Mouse (Mus musculus) midbrain, embryonic 16.5 days (tissue): ENCODE measurements around the gene Mettl7a2. TPM values are rescaled to one million over a fixed set of nuclear protein-coding genes. Genes with fewer than 3 reads are reported as not detected.
"Not testable (repeated sequence)": the region's sequence is repeated elsewhere in the genome, so short reads cannot be mapped to it uniquely, and the experiment has no call there.

Experiments
- ATAC-seq: fragments of 200-750 bp; cut with Nextera tagmentation; 2 replicates; pipeline ENCODE4 v1.8.0; 2017; ENCODE audit warnings: moderate TSS enrichment
- H3K27ac ChIP-seq: fragments of 300-500 bp; sonication (generic); 2 replicates; pipeline ENCODE4 v1.5.1; 2014; ENCODE audit warnings: mild to moderate bottlenecking, low read length, mixed read lengths
- H3K27me3 ChIP-seq: fragments of 300-500 bp; sonication (generic); 2 replicates; pipeline ENCODE4 v1.6.1; 2014; ENCODE audit warnings: low read depth, low read length, mixed read lengths; ENCODE audit not compliant: control insufficient read depth, insufficient read depth
- H3K36me3 ChIP-seq: fragments of 300-500 bp; sonication (generic); 2 replicates; pipeline ENCODE4 v1.6.1; 2014; ENCODE audit warnings: mild to moderate bottlenecking, low read length, moderate library complexity, mixed read lengths; ENCODE audit not compliant: control insufficient read depth, insufficient read depth
- H3K4me1 ChIP-seq: fragments of 300-500 bp; sonication (generic); 2 replicates; pipeline ENCODE4 v1.6.1; 2014; ENCODE audit warnings: mild to moderate bottlenecking, low read length, mixed read lengths; ENCODE audit not compliant: control insufficient read depth, insufficient read depth
- H3K4me2 ChIP-seq: fragments of 300-500 bp; sonication (generic); 2 replicates; pipeline ENCODE4 v1.6.1; 2014; ENCODE audit warnings: mild to moderate bottlenecking, low read length, mixed read lengths
- H3K4me3 ChIP-seq: fragments of 300-500 bp; sonication (generic); 2 replicates; pipeline ENCODE4 v1.5.1; 2014; ENCODE audit warnings: low read depth, mild to moderate bottlenecking, low read length, moderate library complexity, mixed read lengths
- H3K9ac ChIP-seq: fragments of 300-500 bp; sonication (generic); 2 replicates; pipeline ENCODE4 v1.6.1; 2014; ENCODE audit warnings: low read depth, low read length, mixed read lengths
- H3K9me3 ChIP-seq: fragments of 300-500 bp; sonication (generic); replicated peaks from 2 replicates; pipeline ENCODE4 v1.6.1; 2014; ENCODE audit warnings: mild to moderate bottlenecking, low read length, mixed read lengths; ENCODE audit not compliant: control insufficient read depth, poor library complexity, severe bottlenecking
- WGBS: fragments of 180-500 bp; shearing (Covaris S2); extraction: QIAGEN DNeasy Blood & Tissue Kit; methylation state at CpG from one replicate; pipeline ENCODE4 v1.1.7; 2014; 5-methylcytosine and 5-hydroxymethylcytosine counted together
- polyA plus RNA-seq: library from polyadenylated mRNA; unstranded; fragments of >200 nt; fragmentation: Nextera tagmentation; extraction: Ambion mirVana; gene quantifications from 2 replicates; pipeline ENCODE4 v1.2.1, GENCODE M21; 2015

Mettl7a2 gene
- polyA plus RNA-seq, 1 experiment from 2014 or later = not detected

- no peak for ATAC-seq
- no peak overlapping the region for H3K4me3 ChIP-seq
- no peaks in the 10 kb centered on the region for H3K4me1 ChIP-seq
- H3K27ac ChIP-seq = no peak overlapping the region
- H3K27me3 ChIP-seq = no peaks in the 10 kb centered on the region
- no peak overlapping the region for H3K4me2 ChIP-seq
- WGBS = 100% methylated on average over 1 of the region's 1 CpGs
- H3K9ac ChIP-seq = no peak overlapping the region
- no peaks in the 10 kb centered on the region for H3K36me3 ChIP-seq
- H3K9me3 ChIP-seq = no peaks in the 10 kb centered on the region
Observed at GRCm38 (mm10) chr15:100319884-100320283, 33.1 kb upstream of the Mettl7a2 start.

GRCm38 (mm10) chr15:100320295-100320905 is 32.6 kb upstream of the Mettl7a2 start:
- Histone ChIP-seq H3K27me3 (no peaks in the 10 kb centered on the region), H3K9me3 (no peaks in the 10 kb centered on the region), H3K4me3 (no peak overlapping the region), H3K36me3 (no peaks in the 10 kb centered on the region), H3K9ac (no peak overlapping the region), H3K27ac (no peak overlapping the region), H3K4me2 (no peak overlapping the region), H3K4me1 (no peaks in the 10 kb centered on the region)
- ATAC-seq = no peak
- 86% methylated on average over 9 of the region's 9 CpGs for WGBS

- Histone ChIP-seq H3K4me1 (no peaks in the 10 kb centered on the region), H3K9ac (no peak overlapping the region), H3K27ac (no peak overlapping the region), H3K36me3 (no peaks in the 10 kb centered on the region), H3K9me3 (no peaks in the 10 kb centered on the region), H3K27me3 (no peaks in the 10 kb centered on the region), H3K4me3 (no peak overlapping the region), H3K4me2 (no peak overlapping the region)
- 58% methylated on average over 5 of the region's 5 CpGs for WGBS
- no peak for ATAC-seq
Observed at GRCm38 (mm10) chr15:100321134-100321533, 31.9 kb upstream of the Mettl7a2 start.

GRCm38 (mm10) chr15:100324021-100324591 is 28.9 kb upstream of the Mettl7a2 start:
- ATAC-seq = no peak
- 82% methylated on average over 11 of the region's 12 CpGs for WGBS
- no peaks in the 10 kb centered on the region for H3K36me3 ChIP-seq

GRCm38 (mm10) chr15:100325235-100325634 is 27.8 kb upstream of the Mettl7a2 start:
- Histone ChIP-seq H3K27ac (no peak overlapping the region), H3K9ac (no peak overlapping the region), H3K27me3 (no peaks in the 10 kb centered on the region), H3K36me3 (no peaks in the 10 kb centered on the region), H3K4me2 (no peak overlapping the region), H3K9me3 (no peaks in the 10 kb centered on the region), H3K4me1 (no peaks in the 10 kb centered on the region), H3K4me3 (no peak overlapping the region)
- WGBS = 95% methylated on average over 3 of the region's 3 CpGs
- ATAC-seq = no peak

More at GRCm38 (mm10) chr15:100324021-100324591, 28.9 kb upstream of the Mettl7a2 start:
- H3K9me3 ChIP-seq = no peaks in the 10 kb centered on the region
- H3K27ac ChIP-seq = no peak overlapping the region
- H3K27me3 ChIP-seq = no peaks in the 10 kb centered on the region
- H3K9ac ChIP-seq = no peak overlapping the region
- no peak overlapping the region for H3K4me2 ChIP-seq
- no peak overlapping the region for H3K4me3 ChIP-seq
- H3K4me1 ChIP-seq = no peaks in the 10 kb centered on the region

GRCm38 (mm10) chr15:100328089-100328488 is 24.9 kb upstream of the Mettl7a2 start:
- H3K4me3 ChIP-seq, H3K9ac ChIP-seq, H3K36me3 ChIP-seq, H3K4me1 ChIP-seq, H3K27ac ChIP-seq, H3K4me2 ChIP-seq, ATAC-seq, H3K27me3 ChIP-seq, H3K9me3 ChIP-seq: not testable (repeated sequence)
- WGBS = 68% methylated on average over 3 of the region's 4 CpGs

GRCm38 (mm10) chr15:100329336-100329735 is 23.7 kb upstream of the Mettl7a2 start:
- not testable (repeated sequence) for H3K9ac ChIP-seq, H3K4me3 ChIP-seq
- 54% methylated on average over 10 of the region's 10 CpGs for WGBS

GRCm38 (mm10) chr15:100330739-100331138 is 22.3 kb upstream of the Mettl7a2 start:
- no peak for ATAC-seq
- Histone ChIP-seq H3K9me3 (no peaks in the 10 kb centered on the region), H3K4me2 (no peak overlapping the region), H3K27me3 (no peaks in the 10 kb centered on the region), H3K9ac (no peak overlapping the region), H3K36me3 (no peaks in the 10 kb centered on the region), H3K27ac (no peak overlapping the region), H3K4me1 (no peaks in the 10 kb centered on the region), H3K4me3 (no peak overlapping the region)
- WGBS = 89% methylated on average over 7 of the region's 7 CpGs

More at GRCm38 (mm10) chr15:100329336-100329735, 23.7 kb upstream of the Mettl7a2 start:
- not testable (repeated sequence) for H3K27ac ChIP-seq, ATAC-seq, H3K9me3 ChIP-seq, H3K4me1 ChIP-seq, H3K4me2 ChIP-seq, H3K27me3 ChIP-seq, H3K36me3 ChIP-seq

GRCm38 (mm10) chr15:100332077-100332961 is 20.7 kb upstream of the Mettl7a2 start:
- not testable (repeated sequence) for H3K4me1 ChIP-seq, H3K4me3 ChIP-seq, H3K27ac ChIP-seq, H3K4me2 ChIP-seq, H3K27me3 ChIP-seq, H3K9me3 ChIP-seq, ATAC-seq, H3K9ac ChIP-seq, H3K36me3 ChIP-seq
- 27% methylated on average over 2 of the region's 10 CpGs for WGBS
